ENCODE assay signal across 10 mouse cellular contexts in the genomic region with DNA sequence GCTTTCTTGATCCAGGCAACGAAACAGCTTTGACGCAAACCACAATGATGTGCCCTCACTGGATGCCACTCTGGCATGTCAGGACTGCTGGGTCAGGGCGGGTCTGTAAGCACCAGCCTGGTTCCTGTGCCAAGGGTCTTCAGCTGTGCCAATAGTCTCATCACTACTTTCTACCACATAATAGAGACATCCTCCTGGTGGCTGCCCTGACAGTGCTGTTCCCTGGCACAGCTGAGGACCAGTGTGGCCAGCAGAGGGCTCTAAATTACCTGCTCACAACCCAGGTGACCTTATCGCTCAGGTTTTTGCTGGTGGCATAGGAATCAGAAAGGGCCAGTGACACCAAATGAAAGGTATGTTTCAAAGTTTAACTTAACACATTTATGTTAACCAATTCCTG. TPM values are rescaled to one million over a fixed set of nuclear protein-coding genes. Genes with fewer than 3 reads are reported as not detected.
A peak's percentile ranks its signal among the peaks of the same experiment; 100 is the strongest.
DNase-seq lines count a peak whose midpoint lies in the region.
"Had no signal": no experiment of that assay in that cellular context is flagged by ENCODE, and none has a peak within 500 bp of the region (broad histone marks: within the 10 kb centered on the region; RNA-seq: fewer than 3 reads in every experiment).

No protein-coding gene starts in this region.

- DNase-seq in cerebellum, adult 18-20 months: peak; percentile 51 to 59
- no peak for DNase-seq in cerebellum, adult 8-10 months
- peak; percentile 46 for DNase-seq in urinary bladder, postnatal 14 days (ENCODE audit: low spot score)
- no peak for DNase-seq in urinary bladder, adult 2 months (ENCODE audit: low spot score)
- peak; percentile 31 to 34 for DNase-seq in lung, adult 18-20 months
- no peak for DNase-seq in right cerebral cortex, postnatal 10 days (ENCODE audit: low spot score in 2 of 2)
- DNase-seq in gastrocnemius, postnatal 4 days (ENCODE audit: low spot score in 2 of 2): no peak
- DNase-seq in right cerebral cortex, postnatal 14 days: no peak

RNA-seq across cellular contexts. Expression of a gene that starts 1.2 kb away (rescaled TPM):
- polyA plus RNA-seq in urinary bladder, adult 2 months (2012; rRNA removed): 52.8 and 75.6 TPM in 2 replicates
- 10 to 100 TPM; 65.5 to 68.8 TPM for total RNA-seq in gastrocnemius, postnatal 4 days (2021)

RNA-seq across cellular contexts. Expression of a gene that starts 9.0 kb away (rescaled TPM):
- polyA plus RNA-seq in urinary bladder, adult 2 months (2012; rRNA removed): 20.5 and 21.0 TPM in 2 replicates
- 10 to 100 TPM; 26.4 to 29.0 TPM for total RNA-seq in gastrocnemius, postnatal 4 days (2021)

RNA-seq across cellular contexts. Expression of a gene that starts 24.7 kb away (rescaled TPM):
- polyA plus RNA-seq in urinary bladder, adult 2 months (2012; rRNA removed): 0.94 and 1.7 TPM in 2 replicates
- total RNA-seq in gastrocnemius, postnatal 4 days (2021): 1 to 10 TPM; 3.1 to 6.4 TPM

RNA-seq across cellular contexts. Expression of a gene that starts 37.0 kb away (rescaled TPM):
- polyA plus RNA-seq in urinary bladder, adult 2 months (2012; rRNA removed): 0.75 and 0.83 TPM in 2 replicates
- not detected for total RNA-seq in gastrocnemius, postnatal 4 days (2021)
- polyA plus RNA-seq: lung, embryonic 16.5 days; stomach, embryonic 14.5 days had no signal

RNA-seq across cellular contexts. Expression of a gene that starts 45.0 kb away (rescaled TPM):
- polyA plus RNA-seq in urinary bladder, adult 2 months (2012; rRNA removed): 17.6 and 22.4 TPM in 2 replicates
- 10 to 100 TPM; 19.2 to 21.4 TPM for total RNA-seq in gastrocnemius, postnatal 4 days (2021)

Comparison
In these comparisons a context has a peak if more than half of its experiments do, and no peak if none do; other contexts are left out.
1. DNase-seq: peak in cerebellum, adult 18-20 months (2 of 2), urinary bladder, postnatal 14 days (single experiment) and lung, adult 18-20 months (2 of 2); none in cerebellum, adult 8-10 months (single experiment), urinary bladder, adult 2 months (single experiment), right cerebral cortex, postnatal 10 days (0 of 2), gastrocnemius, postnatal 4 days (0 of 2) and right cerebral cortex, postnatal 14 days (single experiment).